Mouse (Mus musculus) stomach, postnatal 0 days (tissue): Measurements from ENCODE around the gene Ninl.
"Not testable (repeated sequence)": the region's sequence is repeated elsewhere in the genome, so short reads cannot be mapped to it uniquely, and the experiment has no call there.

Experiments
- CTCF ChIP-seq: IDR thresholded peaks from 2 replicates; pipeline ENCODE4 v1.5.1; 2016; ENCODE audit warnings: antibody characterized with exemption, low read depth, mild to moderate bottlenecking, moderate library complexity
- EP300 ChIP-seq: optimal IDR thresholded peaks from 2 replicates; pipeline ENCODE3; 2016; ENCODE audit warnings: antibody characterized with exemption

- TF ChIP-seq EP300, result not testable (repeated sequence)
- TF ChIP-seq CTCF, result 0 out of 2 replicates have a peak, but pooled peaks have one; percentile 13
Measured at GRCm38 (mm10) chr2:150908881-150909280, 130.3 kb downstream of the Ninl start.
